Mouse (Mus musculus): Measurements from ENCODE around the gene Sox21.

The Sox21 gene

DNA sequence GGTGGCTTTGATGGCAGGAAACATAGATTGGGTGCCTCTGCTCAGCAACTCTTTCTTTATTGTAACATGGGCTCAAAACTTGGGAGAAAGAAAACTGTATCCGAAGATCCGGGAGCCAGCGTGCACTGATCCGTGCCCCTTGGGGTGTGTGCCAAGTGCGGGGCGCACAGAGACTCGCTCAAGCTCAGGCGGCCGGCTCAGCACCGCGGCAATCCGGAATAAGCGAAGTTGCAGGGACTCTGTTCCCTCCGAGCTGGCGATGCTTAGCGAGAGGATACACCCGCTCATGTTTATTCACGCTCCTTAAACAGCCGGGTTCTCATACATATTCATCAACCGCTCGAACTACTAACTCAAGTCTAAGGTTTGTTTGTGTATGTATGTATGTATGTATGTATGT lies 10.9 kb downstream of the Sox21 start:
- DNase-seq (ENCODE audit: low read depth in 2 of 2, low spot score in 2 of 2) = no peak

DNA sequence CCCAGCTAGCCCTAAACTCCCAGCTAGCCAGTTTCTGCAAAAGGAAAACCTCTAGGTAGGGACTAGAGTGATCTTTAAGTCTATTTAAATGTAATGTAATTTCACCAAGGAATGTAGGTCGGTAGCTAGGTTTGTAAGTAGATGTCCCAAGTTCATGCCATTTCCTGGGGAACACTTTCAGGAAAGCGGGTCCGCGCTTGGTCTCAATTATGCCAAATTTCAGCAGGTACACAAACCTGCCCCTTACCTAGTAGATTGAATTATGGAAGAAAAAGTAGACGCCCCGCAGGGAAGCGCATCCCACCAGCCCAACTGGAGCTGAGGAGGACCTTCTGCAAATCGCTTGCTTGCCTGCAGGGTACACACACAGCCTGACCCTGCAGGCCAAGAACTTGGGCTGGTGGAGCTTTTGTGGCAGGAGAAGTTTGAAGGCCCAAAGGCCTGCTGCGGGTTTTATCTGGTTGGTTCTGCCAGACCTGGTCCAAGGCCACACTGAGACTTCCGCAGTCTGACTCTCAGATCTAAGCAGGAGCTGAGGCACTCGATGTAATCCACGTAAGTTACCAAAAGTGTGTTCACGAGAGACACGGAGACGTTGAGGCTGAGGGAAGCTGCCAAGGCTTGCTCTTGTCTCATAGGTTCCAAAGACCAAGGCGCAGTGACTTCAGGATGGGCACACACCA lies 11.6 kb downstream of the Sox21 start:
- DNase-seq (ENCODE audit: low read depth in 2 of 2, low spot score in 2 of 2) = no peak

DNA sequence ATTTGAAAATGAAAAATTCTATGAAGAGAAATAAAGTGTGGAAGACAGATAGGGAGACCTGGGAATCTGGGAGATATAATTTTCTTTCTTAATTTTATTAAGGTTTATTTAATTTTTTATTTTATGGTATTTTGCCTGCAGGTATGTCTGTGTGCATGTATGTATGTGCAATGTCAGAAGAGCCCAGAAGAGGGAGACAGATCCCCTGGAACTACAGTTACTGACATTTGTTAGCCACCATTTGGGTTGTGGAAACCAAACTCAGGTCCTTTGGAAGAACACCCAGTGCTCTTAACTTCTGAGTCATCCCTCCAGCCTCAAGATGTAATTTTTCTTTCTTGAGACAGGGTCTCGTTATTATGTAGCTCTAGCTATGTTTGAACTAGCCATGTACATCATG lies 15.9 kb downstream of the Sox21 start:
- no peak for DNase-seq (ENCODE audit: low read depth in 2 of 2, low spot score in 2 of 2)

DNA sequence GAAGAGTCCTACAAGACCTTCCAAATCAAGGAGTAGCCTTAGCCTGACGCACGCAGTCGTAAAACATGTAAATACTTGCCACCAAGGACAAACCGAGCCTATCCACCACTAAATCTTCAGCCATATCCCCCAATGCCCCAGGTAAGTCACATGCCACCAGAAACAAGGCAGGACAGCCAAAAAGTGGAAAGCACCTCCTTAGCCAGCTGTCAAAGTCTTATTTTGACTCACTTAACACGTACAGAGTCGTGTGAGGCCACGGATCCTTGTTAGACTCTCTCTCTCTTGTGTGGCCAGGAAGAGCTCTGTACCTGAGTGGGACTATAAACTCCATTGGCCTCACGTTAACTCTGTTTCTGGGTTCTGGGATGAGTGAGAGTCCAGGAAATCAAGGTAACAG lies 20.0 kb downstream of the Sox21 start:
- DNase-seq (ENCODE audit: low read depth in 2 of 2, low spot score in 2 of 2) = no peak

DNA sequence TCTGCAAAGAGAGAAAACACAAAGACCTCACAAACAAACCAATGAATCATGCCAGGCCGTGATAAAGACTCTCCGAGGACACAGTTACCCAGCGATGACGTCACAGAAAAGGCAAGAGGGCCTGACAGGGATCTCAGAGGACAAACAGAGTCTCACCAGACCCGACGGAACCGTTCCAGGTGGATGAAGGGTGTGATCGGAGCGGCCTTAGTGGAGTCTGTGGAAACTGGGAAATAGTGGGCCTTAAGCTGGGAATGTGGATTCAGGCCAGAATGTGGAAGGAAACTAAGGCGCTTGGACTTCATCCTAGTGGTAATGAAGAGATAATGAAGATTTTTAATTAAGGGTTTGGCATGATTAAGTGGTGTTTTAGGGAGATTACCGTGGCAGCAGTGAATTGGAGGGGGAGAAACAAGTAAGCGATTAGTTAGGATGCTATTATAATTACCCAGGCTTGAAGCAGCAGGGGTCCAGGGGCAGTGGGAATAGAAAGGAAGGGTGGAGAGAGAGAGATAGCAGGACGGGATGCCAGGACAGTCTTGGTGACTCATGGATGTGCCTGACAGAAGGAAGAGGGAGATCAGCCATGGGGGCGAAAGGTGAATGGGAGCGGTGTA lies 24.5 kb downstream of the Sox21 start:
- DNase-seq (ENCODE audit: low read depth in 2 of 2, low spot score in 2 of 2) = no peak

DNA sequence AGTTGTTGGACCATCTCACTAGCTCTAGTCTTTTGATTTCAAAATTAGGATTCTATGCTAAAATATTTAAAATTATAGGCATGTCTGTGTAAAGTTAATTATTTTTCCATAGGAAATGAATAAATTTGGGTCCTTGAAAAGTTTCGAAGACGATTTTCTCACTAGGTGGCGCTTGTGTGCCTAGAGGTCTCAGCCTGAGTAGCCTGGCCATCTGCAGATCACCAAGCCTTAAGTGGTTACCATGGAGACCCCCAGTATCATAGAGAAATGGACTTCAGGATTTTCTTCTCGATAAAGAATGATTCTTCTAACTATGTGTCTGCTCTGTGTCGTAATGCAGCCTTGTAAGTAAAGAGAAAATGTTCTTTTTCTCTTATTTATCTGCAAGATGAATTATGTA lies 27.2 kb downstream of the Sox21 start:
- no peak for DNase-seq (ENCODE audit: low read depth in 2 of 2, low spot score in 2 of 2)

DNA sequence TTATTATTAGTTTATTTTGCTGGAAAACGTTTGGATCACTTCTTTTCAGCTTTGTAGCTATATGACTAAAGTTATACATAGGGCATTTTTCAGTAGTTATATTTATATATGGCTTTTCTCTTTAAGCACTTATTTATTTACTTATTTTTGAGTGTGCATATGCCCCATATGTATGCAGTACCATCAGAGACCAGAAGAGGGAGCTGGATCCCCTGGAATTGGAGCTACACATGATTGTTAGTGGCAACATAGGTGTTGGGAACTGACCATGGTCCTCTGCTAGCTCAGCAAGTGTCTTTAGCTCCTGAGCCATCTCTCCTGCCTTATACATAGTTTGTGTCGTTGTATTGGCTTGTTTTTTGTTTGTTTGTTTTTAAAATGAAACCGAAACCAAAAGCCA lies 29.5 kb downstream of the Sox21 start:
- no peak for DNase-seq (ENCODE audit: low read depth in 2 of 2, low spot score in 2 of 2)

DNA sequence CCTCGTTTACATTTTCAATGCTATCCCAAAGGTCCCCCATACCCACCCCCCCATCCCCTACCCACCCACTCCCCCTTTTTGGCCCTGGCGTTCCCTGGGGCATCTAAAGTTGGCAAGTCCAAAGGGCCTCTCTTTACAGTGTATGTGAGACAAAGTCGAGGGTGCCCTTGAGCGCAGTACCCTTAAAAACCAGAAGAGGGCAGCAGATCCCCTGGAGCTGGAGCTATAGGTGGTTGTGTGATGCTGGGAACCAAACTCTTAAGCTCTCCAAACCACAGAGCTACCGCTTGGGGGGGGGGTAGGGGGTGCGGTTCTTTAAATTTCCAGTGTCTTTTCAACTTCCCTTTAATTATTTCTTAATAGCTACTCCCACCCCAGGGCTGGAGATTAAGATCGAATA lies 33.8 kb downstream of the Sox21 start:
- peak; percentile 45 to 56 for DNase-seq (ENCODE audit: low read depth in 2 of 2, low spot score in 2 of 2)

DNA sequence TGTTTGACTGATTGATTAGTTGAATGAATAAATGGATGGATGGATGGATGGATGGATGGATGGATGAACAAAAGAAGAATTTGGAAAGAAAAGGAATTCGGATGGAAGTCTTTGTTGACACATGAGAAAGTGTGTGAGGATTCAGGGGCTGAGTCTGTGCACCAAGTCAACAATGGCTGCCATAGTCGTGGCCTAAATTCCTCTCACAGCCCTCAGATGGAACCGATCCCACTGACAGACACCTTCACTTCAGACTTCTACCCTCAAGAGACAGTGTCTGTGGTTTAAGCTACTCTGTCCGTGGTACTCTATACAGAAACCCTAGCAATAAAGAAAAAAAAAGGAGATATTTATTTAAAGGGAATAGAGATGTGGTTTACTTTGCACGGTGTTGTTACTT lies 34.8 kb downstream of the Sox21 start:
- no peak for DNase-seq (ENCODE audit: low read depth in 2 of 2, low spot score in 2 of 2)

DNA sequence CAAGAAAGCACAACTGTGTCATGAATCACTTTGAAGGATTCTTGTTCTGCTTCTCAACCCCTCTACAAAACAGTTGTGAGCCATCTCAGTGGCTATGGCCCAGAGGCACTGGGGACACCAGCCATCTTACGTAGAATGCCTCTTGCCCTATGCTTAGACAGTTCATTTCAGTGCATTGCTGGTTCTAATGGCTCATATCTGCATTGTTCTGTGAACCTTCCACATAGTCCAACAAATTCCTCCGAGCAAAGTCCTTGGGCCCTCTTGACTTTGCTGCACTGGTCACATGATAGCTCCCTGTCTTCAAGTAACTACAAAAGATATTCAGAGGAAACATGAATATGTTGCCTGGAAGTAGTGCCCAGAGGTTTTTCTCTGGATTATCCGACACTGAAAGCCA lies 36.1 kb downstream of the Sox21 start:
- no peak for DNase-seq (ENCODE audit: low read depth in 2 of 2, low spot score in 2 of 2)

DNA sequence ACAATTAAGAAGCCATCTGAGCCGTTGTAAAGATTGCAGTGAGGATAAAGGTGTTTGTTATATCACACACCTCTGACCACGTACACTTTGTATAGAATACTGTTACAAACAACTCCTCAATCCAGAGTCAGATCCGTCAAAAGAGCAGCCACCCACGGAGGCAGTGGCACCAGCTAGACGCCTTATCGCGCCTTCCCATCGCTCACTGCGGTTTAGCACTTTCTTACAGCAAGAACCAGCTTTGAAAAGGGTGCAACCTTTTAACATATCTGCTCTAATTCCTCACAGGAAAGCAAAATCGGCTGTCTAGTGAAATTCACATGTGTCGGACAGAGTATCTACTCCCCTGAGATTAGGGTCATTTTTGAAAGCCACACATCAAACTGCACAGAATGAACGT lies 39.8 kb downstream of the Sox21 start:
- no peak for DNase-seq (ENCODE audit: low read depth in 2 of 2, low spot score in 2 of 2)

DNA sequence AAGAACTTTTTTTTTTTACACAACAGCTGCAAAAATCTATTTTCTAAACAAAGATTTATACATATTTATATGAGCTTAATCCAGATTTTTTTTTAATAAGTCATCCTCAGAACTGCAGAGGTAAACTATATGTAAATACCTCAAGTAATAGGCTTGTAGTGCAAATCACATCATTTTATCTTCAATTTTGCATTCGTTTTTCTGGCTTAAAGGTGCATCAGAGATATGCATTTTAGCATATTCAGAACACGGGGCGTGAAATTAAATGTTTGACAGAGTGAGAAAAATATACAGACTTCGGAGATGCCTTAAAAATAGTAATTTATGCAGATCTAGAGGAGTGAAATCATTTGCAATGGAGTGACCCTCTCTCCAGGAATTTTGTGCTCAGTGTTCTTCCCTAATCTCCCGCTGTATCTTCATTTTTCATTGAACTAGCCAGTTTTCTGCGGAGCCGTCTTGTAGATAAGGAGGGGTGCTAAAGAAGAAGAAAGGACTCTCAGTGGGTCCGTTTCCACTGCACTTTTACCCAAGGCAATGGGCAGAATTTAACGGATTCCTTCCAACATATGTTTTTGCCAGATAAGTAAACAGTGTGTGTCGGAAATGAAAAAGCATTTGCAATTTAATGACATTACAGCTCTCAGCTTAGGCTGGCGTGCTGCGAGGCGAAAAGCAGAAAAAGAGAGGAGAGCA lies 42.5 kb downstream of the Sox21 start:
- DNase-seq (ENCODE audit: low read depth in 2 of 2, low spot score in 2 of 2) = no peak

DNA sequence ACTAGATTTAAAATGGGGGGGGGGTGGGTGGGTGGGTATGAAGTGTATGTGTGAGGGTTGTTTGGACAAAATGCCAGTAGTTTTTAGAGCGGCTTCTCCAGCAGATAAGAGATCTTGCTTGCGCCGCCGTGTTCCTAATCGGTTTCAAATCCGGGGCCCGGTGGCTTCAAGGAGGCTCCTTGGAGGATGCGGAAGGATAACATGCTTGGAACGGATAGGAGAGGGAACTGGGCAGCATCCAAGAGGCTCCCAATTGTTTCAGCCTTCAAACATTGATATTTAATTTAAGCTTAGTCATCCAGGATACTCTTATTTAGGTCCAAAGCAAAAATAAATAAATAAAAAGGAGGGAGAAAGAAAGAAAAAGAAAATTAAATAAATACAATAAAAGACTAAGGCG lies 43.2 kb downstream of the Sox21 start:
- no peak for DNase-seq (ENCODE audit: low read depth in 2 of 2, low spot score in 2 of 2)

DNA sequence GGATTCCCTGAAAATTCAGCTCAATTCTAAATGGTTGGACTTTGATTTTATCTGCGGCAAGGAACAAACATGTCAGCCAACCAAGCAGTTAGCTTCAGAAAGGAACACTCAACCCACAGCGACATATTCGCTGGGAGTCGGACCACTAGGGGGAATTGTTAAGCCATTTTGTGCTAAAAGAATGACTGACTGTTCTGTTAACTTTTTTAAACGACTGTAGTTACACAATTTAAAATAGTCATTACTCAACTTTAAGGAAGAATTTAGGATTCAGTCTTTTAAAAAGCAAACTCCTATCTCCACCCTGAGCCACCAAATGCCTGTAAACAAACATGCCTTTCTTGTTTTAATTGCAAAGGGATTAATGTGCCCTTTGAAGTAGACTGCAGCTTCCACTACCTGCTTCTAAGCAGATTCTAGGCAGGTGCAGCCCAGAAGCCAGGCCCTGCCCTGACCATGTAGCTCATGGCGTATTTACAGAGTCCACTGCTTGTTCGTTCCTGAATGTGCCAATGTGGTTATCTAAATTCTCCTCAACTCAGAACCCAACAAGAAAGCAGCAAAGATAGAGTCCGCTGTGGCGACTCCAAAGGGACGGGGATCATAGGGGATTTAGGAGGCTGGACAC lies 43.7 kb downstream of the Sox21 start:
- DNase-seq (ENCODE audit: low read depth in 2 of 2, low spot score in 2 of 2) = no peak

DNA sequence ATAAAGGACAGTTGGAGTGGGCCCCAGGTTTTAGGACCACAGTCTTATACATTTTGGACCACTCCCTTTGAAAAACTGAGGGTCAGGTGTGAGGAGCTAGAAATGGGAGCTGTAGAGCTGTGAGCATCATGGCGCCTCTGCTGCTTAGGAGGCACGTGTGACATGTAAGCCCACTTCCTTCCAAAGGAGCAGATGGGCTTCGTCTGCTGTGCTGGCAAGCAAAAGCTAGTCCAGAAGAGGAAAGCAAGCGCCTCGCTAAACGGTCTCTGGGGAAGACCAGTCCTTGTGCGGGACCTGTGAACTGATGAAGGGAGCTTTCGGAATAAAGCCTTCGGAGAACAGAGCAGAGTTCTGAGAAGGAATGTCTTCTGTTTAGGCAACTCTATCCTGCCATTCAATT lies 45.4 kb downstream of the Sox21 start:
- no peak for DNase-seq (ENCODE audit: low read depth in 2 of 2, low spot score in 2 of 2)
